Mouse (Mus musculus) brain, embryonic 14.5 days (tissue): ENCODE data around the gene Col4a1.

Experiments
- CTCF ChIP-seq: fragments of 200-500 bp; IDR thresholded peaks from 2 replicates; pipeline ENCODE4 v1.5.1; 2012; ENCODE audit warnings: inconsistent platforms, mild to moderate bottlenecking, moderate library complexity, borderline replicate concordance; ENCODE audit not compliant: insufficient read depth, insufficient read length; ENCODE audit errors: extremely low read depth
- POLR2A ChIP-seq: fragments of 200-500 bp; IDR thresholded peaks from 2 replicates; pipeline ENCODE4 v1.6.1; 2012; ENCODE audit warnings: mild to moderate bottlenecking, inconsistent platforms, borderline replicate concordance; ENCODE audit not compliant: poor library complexity, insufficient read depth, insufficient read length, severe bottlenecking; ENCODE audit errors: extremely low read depth

- TF ChIP-seq POLR2A: no peak
- no peak for TF ChIP-seq CTCF
These were observed 818 bp upstream of the Col4a1 start for GRCm38 (mm10) chr8:11313176-11314111.
